Mouse (Mus musculus) neural tube, embryonic 11.5 days (tissue): ENCODE measurements at regions not wholly inside any gene's neighbourhood (a gene's known extent, or its start where the extent isn't known, plus 50 kb on each side); places are given as distances from the start of the nearest gene placed in this dataset.

ENCODE experiments used
- ATAC-seq: fragments of 200-750 bp; cut with Nextera tagmentation; 2 replicates; pipeline ENCODE4 v1.8.0; 2017; ENCODE audit warnings: moderate number of reproducible peaks, mild to moderate bottlenecking, moderate TSS enrichment, moderate library complexity; ENCODE audit not compliant: insufficient read depth, low FRiP score, low TSS enrichment
- DNase-seq: peaks from one replicate; pipeline ENCODE4 v3.0.0-alpha.2; 2015; ENCODE audit warnings: low spot score
- H3K27ac ChIP-seq: fragments of 300-500 bp; sonication (generic); 2 replicates; pipeline ENCODE4 v1.5.1; 2014; ENCODE audit warnings: low read depth, mild to moderate bottlenecking, low read length
- H3K27me3 ChIP-seq: fragments of 300-500 bp; sonication (generic); 2 replicates; pipeline ENCODE4 v1.6.1; 2014; ENCODE audit warnings: mild to moderate bottlenecking, low read length, mixed read lengths; ENCODE audit not compliant: control insufficient read depth, insufficient read depth
- H3K36me3 ChIP-seq: fragments of 300-500 bp; sonication (generic); 2 replicates; pipeline ENCODE4 v1.6.1; 2014; ENCODE audit warnings: mild to moderate bottlenecking, low read length, moderate library complexity, mixed read lengths; ENCODE audit not compliant: control insufficient read depth, insufficient read depth
- H3K4me1 ChIP-seq: fragments of 300-500 bp; sonication (generic); 2 replicates; pipeline ENCODE4 v1.6.1; 2014; ENCODE audit warnings: low read length, mixed read lengths; ENCODE audit not compliant: control insufficient read depth, insufficient read depth
- H3K4me2 ChIP-seq: fragments of 300-500 bp; sonication (generic); 2 replicates; pipeline ENCODE4 v1.6.1; 2014; ENCODE audit warnings: low read depth, mild to moderate bottlenecking, moderate library complexity
- H3K4me3 ChIP-seq: fragments of 300-500 bp; sonication (generic); 2 replicates; pipeline ENCODE4 v1.5.1; 2014; ENCODE audit warnings: low read depth, low read length
- H3K9ac ChIP-seq: fragments of 300-500 bp; sonication (generic); 2 replicates; pipeline ENCODE4 v1.6.1; 2014; ENCODE audit warnings: mild to moderate bottlenecking, low read length
- H3K9me3 ChIP-seq: fragments of 300-500 bp; sonication (generic); 2 replicates; pipeline ENCODE4 v1.6.1; 2016; ENCODE audit warnings: low read length; ENCODE audit not compliant: control insufficient read depth
- WGBS: fragments of 180-500 bp; shearing (Covaris S2); extraction: QIAGEN DNeasy Blood & Tissue Kit; methylation state at CpG from one replicate; pipeline ENCODE4 v1.1.7; 2014; 5-methylcytosine and 5-hydroxymethylcytosine counted together

- H3K4me2 ChIP-seq: no peak overlapping the region
- no peaks in the 10 kb centered on the region for H3K27me3 ChIP-seq
- 93% methylated on average over 8 of the region's 8 CpGs for WGBS
- H3K4me3 ChIP-seq: no peak overlapping the region
- H3K4me1 ChIP-seq: no peaks in the 10 kb centered on the region
- no peak overlapping the region for H3K9ac ChIP-seq
- no peaks in the 10 kb centered on the region for H3K9me3 ChIP-seq
- DNase-seq: no peak
- no peak for ATAC-seq
- H3K27ac ChIP-seq: no peak overlapping the region
- no peaks in the 10 kb centered on the region for H3K36me3 ChIP-seq
Measured at GRCm38 (mm10) chr10:112742123-112742522, 186.7 kb downstream of the Atxn7l3b start.
